Mouse (Mus musculus): Measurements from ENCODE around the gene Cep57. TPM values are rescaled to one million over a fixed set of nuclear protein-coding genes. Genes with fewer than 3 reads are reported as not detected.
"Not testable (repeated sequence)": the region's sequence is repeated elsewhere in the genome, so short reads cannot be mapped to it uniquely, and the experiment has no call there.

Gene Cep57
- total RNA-seq, 2 experiments from 2014 or later = 15.0 to 17.6 TPM

- intact Hi-C loops (cut with DNase I) = no loop called here
- DNase-seq (ENCODE audit: low spot score in 2 of 2) = no peak
These were observed 19.2 kb downstream of the Cep57 start for GRCm38 (mm10) chr9:13807657-13808056.

GRCm38 (mm10) chr9:13806854-13807253 is 20.1 kb downstream of the Cep57 start:
- intact Hi-C loops (cut with DNase I) = no loop called here
- no peak for DNase-seq (ENCODE audit: low spot score in 2 of 2)

GRCm38 (mm10) chr9:13804480-13804879 is 22.4 kb downstream of the Cep57 start:
- intact Hi-C loops (cut with DNase I) = no loop called here
- DNase-seq (ENCODE audit: low spot score in 2 of 2) = no peak

DNA sequence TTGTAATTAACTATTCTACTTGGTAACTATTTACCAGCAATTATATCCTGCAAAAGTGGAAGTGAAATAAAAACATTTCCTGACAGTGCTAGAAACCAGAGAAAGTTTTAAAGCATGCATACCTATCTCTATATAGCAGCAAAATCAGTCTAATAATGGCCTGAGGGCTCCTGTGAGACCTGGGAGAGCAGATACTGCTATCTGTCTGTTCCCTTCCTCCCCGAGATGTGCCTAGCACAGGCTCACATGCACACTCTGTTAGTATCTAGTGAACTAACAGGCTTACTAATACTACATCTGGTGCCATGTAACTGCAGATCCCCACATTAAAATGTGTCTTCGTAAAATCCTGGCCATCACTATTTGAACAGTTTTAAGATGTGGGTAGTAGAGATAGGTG is 32.2 kb downstream of the Cep57 start:
- no peak for DNase-seq (ENCODE audit: low spot score in 2 of 2)
- intact Hi-C loops (cut with DNase I) = no loop called here

DNA sequence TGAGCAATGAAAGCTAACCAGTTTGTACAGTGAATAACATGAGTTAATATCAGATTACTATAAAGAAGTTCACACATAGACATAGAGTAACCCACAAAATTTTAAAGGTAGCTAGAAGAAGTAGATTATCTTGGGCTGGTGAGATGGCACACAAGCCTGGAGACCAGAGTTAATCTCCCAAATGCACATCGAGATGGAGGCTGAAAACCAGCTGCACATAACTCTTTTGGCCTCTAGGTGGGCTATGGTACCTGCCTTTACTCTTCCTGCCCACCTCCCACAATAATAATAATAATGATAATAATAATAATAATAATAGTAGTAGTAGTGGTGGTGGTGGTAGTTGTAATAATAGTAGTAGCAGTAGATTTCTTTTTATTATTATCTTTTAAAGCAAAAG is 32.6 kb downstream of the Cep57 start:
- no peak for DNase-seq (ENCODE audit: low spot score in 2 of 2)
- intact Hi-C loops (cut with DNase I) = no loop called here

DNA sequence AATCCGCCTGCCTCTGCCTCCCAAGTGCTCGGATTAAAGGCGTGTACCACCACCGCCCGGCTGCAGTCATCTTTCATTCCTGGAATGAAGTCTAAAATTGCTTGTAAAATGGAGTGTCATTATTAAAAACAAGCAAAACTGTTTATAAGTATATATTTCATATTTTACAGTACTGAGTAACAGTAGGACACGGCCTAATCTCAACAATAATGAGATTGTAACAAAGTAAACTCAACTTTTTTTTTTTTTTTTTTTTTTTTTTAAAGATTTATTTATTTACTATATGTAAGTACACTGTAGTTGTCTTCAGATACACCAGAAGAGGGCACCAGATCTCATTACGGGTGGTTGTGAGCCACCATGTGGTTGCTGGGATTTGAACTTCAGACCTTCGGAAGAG is 36.0 kb downstream of the Cep57 start:
- intact Hi-C loops (cut with DNase I) = not testable (repeated sequence)

DNA sequence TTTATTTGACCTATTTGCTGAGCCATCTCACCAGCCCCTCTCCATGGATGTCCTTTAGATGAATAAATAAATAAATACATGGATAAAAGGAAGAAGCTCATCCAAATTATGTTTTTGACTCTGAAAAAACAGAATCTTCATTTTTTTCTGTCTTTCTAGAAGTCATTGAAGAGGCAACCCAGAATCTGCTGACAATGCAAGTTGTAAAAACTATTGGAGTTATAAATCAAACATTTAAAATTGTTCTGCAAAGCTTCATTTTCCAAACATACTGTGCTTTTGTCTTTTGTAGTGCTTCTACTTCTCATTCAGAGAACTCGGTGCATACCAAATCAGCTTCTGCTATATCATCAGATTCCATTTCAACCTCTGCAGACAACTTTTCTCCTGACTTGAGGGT is 44.9 kb downstream of the Cep57 start:
- intact Hi-C loops (cut with DNase I) = no loop called here
- DNase-seq (ENCODE audit: low spot score in 2 of 2) = no peak

More for the DNA sequence above, 36.0 kb downstream of the Cep57 start:
- DNase-seq (ENCODE audit: low spot score in 2 of 2) = not testable (repeated sequence)

DNA sequence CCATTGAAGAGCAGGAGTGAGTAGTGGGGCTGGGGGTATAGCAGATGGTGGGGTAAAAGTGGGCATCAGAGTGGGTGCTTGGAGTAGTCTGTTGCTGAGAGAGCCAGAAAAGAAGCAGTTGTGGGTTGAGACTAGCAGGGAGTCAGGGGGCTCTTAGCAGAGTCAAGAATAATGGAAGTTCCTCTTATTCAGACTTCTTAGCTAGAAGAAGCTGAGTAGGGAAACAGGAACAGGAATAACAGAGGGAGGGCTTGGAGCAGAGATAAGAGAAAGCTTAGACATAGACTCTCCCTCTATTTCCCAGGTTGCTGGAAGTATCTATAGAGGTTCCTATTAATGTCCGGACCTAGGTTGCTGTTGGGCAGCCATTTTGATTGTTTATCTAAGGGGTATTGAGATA is 52.2 kb downstream of the Cep57 start:
- DNase-seq (ENCODE audit: low spot score in 2 of 2) = no peak
- intact Hi-C loops (cut with DNase I) = no loop called here

GRCm38 (mm10) chr9:13766570-13766969 is 60.3 kb downstream of the Cep57 start:
- DNase-seq (ENCODE audit: low spot score in 2 of 2) = peak in 1 of 2 experiments; percentile 11
- intact Hi-C loops (cut with DNase I) = no loop called here

- intact Hi-C loops (cut with DNase I) = no loop called here
- no peak for DNase-seq (ENCODE audit: low spot score in 2 of 2)
These were observed 61.3 kb downstream of the Cep57 start for GRCm38 (mm10) chr9:13765624-13766023.

DNA sequence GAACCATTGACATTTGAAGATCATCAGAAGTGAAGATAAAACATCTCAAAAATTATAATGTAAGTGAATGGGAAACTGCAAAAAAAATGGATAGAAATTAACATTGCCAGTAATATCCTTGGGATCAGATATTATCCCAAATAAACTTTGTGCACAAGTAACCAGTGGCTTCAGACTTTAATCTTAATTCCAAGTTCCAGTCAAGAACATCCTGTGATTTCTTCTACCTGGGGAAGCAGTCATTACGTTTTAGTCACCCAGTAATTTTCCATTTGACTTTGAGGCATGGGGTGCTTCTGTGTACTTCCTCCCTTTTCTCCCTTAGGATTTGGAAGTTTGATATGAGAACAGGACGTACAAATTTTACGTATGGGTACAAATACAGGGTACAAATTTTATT is 66.5 kb downstream of the Cep57 start:
- intact Hi-C loops (cut with DNase I) = no loop called here
- DNase-seq (ENCODE audit: low spot score in 2 of 2) = no peak

Other genes starting within 250 kb of the Cep57 start
- 10 to 100 TPM; 48.3 to 51.2 TPM for gene Mtmr2, start 78.7 kb downstream of the Cep57 start, total RNA-seq (2021)
- gene Fam76b, start 609 bp upstream of the Cep57 start, total RNA-seq (2021) = 10 to 100 TPM; 16.6 to 23.7 TPM

All from left cerebral cortex, postnatal 36 days (tissue).